Mouse (Mus musculus) neutrophil, adult 5-6 weeks (primary cell): ENCODE measurements around the gene Spp2. TPM values are rescaled to one million over a fixed set of nuclear protein-coding genes. Genes with fewer than 3 reads are reported as not detected.

Source experiments
- ATAC-seq: fragments of 151-379, 151-347 bp; 2 replicates; pipeline ENCODE4 v1.8.0; 2017; ENCODE audit warnings: mild to moderate bottlenecking, moderate TSS enrichment; ENCODE audit not compliant: insufficient number of reproducible peaks, poor library complexity, low FRiP score, severe bottlenecking; ENCODE audit errors: extremely low read depth
- total RNA-seq: library from RNA; stranded (forward); fragments of 200-1000 nt; gene quantifications from 2 replicates; pipeline ENCODE4 v1.2.3, GENCODE M21; 2017

Spp2 gene
- total RNA-seq, 1 experiment from 2014 or later: not detected

- ATAC-seq: no peak
These were observed 55.7 kb downstream of the Spp2 start for GRCm38 (mm10) chr1:88462484-88462883.

- no peak for ATAC-seq
These were observed 56.5 kb downstream of the Spp2 start for GRCm38 (mm10) chr1:88463241-88463640.

- ATAC-seq: no peak
These were observed 57.5 kb downstream of the Spp2 start for GRCm38 (mm10) chr1:88464109-88464905.

GRCm38 (mm10) chr1:88465722-88466121 is 59.0 kb downstream of the Spp2 start:
- no peak for ATAC-seq

GRCm38 (mm10) chr1:88466325-88467064 is 59.7 kb downstream of the Spp2 start:
- no peak for ATAC-seq

- no peak for ATAC-seq
These were observed 61.1 kb downstream of the Spp2 start for GRCm38 (mm10) chr1:88467866-88468265.

GRCm38 (mm10) chr1:88468335-88468734 is 61.6 kb downstream of the Spp2 start:
- ATAC-seq: no peak

GRCm38 (mm10) chr1:88469746-88470145 is 63.0 kb downstream of the Spp2 start:
- ATAC-seq: no peak

- no peak for ATAC-seq
These were observed 65.5 kb downstream of the Spp2 start for GRCm38 (mm10) chr1:88472258-88472657.

GRCm38 (mm10) chr1:88473899-88474298 is 67.1 kb downstream of the Spp2 start:
- ATAC-seq: no peak

- no peak for ATAC-seq
These were observed 67.8 kb downstream of the Spp2 start for GRCm38 (mm10) chr1:88474598-88474997.

GRCm38 (mm10) chr1:88475502-88475953 is 68.8 kb downstream of the Spp2 start:
- ATAC-seq: no peak

Other genes starting within 250 kb of the Spp2 start
- gene Ugt1a5, start 240.9 kb upstream of the Spp2 start, total RNA-seq: 2.8 TPM in 2 replicates
- gene Ugt1a2, start 206.4 kb upstream of the Spp2 start, total RNA-seq: 1.0 and 1.1 TPM in 2 replicates
- not detected in 2 replicates for gene Dnajb3, start 201.2 kb upstream of the Spp2 start, total RNA-seq
- 1.1 and 3.5 TPM in 2 replicates for gene Ugt1a1, start 195.0 kb upstream of the Spp2 start, total RNA-seq
- 0.35 and 0.49 TPM in 2 replicates for gene Mroh2a, start 180.0 kb upstream of the Spp2 start, total RNA-seq
- 72.4 and 80.5 TPM in 2 replicates for gene Hjurp, start 129.3 kb upstream of the Spp2 start, total RNA-seq
- not detected in 2 replicates for gene Trpm8, start 129.3 kb upstream of the Spp2 start, total RNA-seq
- gene Glrp1, start 103.1 kb downstream of the Spp2 start, total RNA-seq: 0.25 TPM in 1 of 2 replicates, not detected in the other